Mouse (Mus musculus) Patski (cell line): ENCODE measurements around the gene Tubg1. TPM values are rescaled to one million over a fixed set of nuclear protein-coding genes. Genes with fewer than 3 reads are reported as not detected.

Experiments used
- ATAC-seq: fragments of 100-300 bp; one replicate; pipeline ENCODE4 v1.8.0; 2021
- CTCF ChIA-PET: fragments of 350-600 bp; sonication (Branson Sonifier 250); formaldehyde crosslinking; loops from one replicate; lab custom pipeline; 2022; ENCODE audit warnings: inconsistent platforms; lab: Charles Lee
- POLR2A ChIA-PET: fragments of 350-600 bp; sonication (Branson Sonifier 250); formaldehyde crosslinking; loops from one replicate; lab custom pipeline; 2022; ENCODE audit warnings: antibody characterized with exemption, inconsistent platforms; lab: Charles Lee
- DNase-seq: peaks from one replicate; pipeline ENCODE4 v3.0.0-alpha.2; 2011; ENCODE audit warnings: low read depth, low spot score
- H3K27me3 ChIP-seq: fragments of 371-371 bp; one replicate; pipeline ENCODE4 v1.5.1; 2021
- CTCF ChIP-seq: fragments of 100-300 bp; IDR thresholded peaks from one replicate; pipeline ENCODE4 v1.5.1; 2021
- in situ Hi-C: fragments of 300-500 bp; cut with MboI; formaldehyde crosslinking; loops from 3 replicates; pipeline ENCODE4 v1.11.1; 2018; ENCODE audit warnings: low pct_unique_long_range_greater_than_20kb, mixed read lengths
- polyA plus RNA-seq: library from polyadenylated mRNA; unstranded; gene quantifications from one replicate; pipeline ENCODE4 v1.2.3, GENCODE M21; 2021

The Tubg1 gene
- polyA plus RNA-seq, 1 experiment from 2014 or later: 70.2 TPM

DNA sequence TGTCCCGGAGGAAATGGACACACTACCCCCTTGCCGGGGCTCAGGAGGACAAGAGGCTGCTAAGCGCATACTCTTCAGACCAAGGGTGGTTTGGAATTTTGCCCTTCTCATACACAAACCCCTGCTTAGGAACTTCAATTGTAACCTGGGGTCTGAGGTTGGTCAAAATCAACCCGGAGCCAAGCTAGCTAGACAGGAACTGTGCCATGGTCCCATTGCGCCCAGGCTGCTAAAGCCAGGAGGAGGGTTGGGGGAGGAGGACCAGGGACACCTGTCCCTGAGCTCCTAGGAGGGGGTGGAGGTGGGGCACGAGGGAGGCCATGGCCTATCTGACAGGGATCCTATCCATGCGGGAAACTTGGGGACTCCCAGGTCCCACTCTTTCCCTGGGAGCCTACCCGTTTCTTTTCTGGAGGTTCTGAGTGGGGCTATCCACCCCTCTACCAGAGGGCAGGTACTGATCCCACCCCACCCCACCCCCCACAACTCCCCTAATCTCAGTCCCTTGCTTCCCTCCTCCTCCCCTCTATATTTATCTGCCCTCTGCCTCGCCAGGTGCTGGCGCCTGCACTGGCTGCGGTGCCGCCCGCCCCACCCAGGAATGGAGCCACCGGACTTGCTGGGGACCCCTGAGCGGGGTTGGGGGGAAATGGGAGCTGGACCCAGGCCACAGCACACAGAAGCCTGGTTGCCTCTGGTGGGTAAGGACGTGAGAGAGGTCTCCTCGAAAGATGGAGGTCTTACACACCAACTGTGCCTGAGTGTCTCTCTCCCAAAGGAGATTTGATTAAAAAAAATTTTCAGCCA, 49.8 kb downstream of the Tubg1 start:
- H3K27me3 ChIP-seq: no peaks in the 10 kb centered on the region
- POLR2A ChIA-PET: interaction anchor here (1.0 to 5.7 kb wide), 3 partner anchors 28 to 51 kb away, joined by 4 to 31 read pairs (median 4); no protein-coding TSS in a partner anchor
- TF ChIP-seq CTCF: no peak
- DNase-seq (no peak), ATAC-seq (no peak)
- CTCF ChIA-PET: interaction anchor here (1.0 kb wide), 1 partner anchor 17 kb away, joined by 3 read pairs; no protein-coding TSS in a partner anchor
- in situ Hi-C loops: loop anchor here (5.0 to 10.0 kb wide), 2 partner anchors 87 to 195 kb away; partner anchors contain the start of genes Cavin1 and Coasy

GRCm38 (mm10) chr11:101170354-101170810, 50.6 kb downstream of the Tubg1 start, which contains the start of gene Cntnap1:
Gene Cntnap1, plus strand, starts transcription at chr11:101170523.
- no peaks in the 10 kb centered on the region for H3K27me3 ChIP-seq
- POLR2A ChIA-PET: interaction anchor here (1.0 to 5.7 kb wide), 5 partner anchors 21 to 75 kb away, joined by 3 to 31 read pairs (median 5); partner anchors contain the start of gene Psmc3ip
- in situ Hi-C loops: loop anchor here (5.0 to 10.0 kb wide), 2 partner anchors 88 to 196 kb away; partner anchors contain the start of genes Cavin1 and Coasy
- ATAC-seq (peak; percentile 14), DNase-seq (no peak)
- CTCF ChIA-PET: interaction anchor here (1.0 to 1.6 kb wide), 5 partner anchors 18 to 99 kb away, joined by 3 to 4 read pairs (median 3); no protein-coding TSS in a partner anchor
- TF ChIP-seq CTCF: no peak

GRCm38 (mm10) chr11:101170811-101171610, 51.3 kb downstream of the Tubg1 start, which contains the start of gene Plekhh3:
Gene Plekhh3, minus strand, starts transcription at chr11:101171351.
- ATAC-seq (peak; percentile 66), DNase-seq (peak; percentile 94)
- ChIA-PET POLR2A (interaction anchor here (0.8 to 5.7 kb wide), 6 partner anchors 22 to 76 kb away, joined by 3 to 31 read pairs (median 5); partner anchors contain the start of gene Psmc3ip), CTCF (interaction anchor here (1.0 to 2.2 kb wide), 10 partner anchors 11 to 103 kb away, joined by 3 to 7 read pairs (median 3); partner anchors contain the start of genes Coasy and Psmc3ip)
- no peak for TF ChIP-seq CTCF
- H3K27me3 ChIP-seq: no peaks in the 10 kb centered on the region
- in situ Hi-C loops: loop anchor here (5.0 to 10.0 kb wide), 2 partner anchors 89 to 196 kb away; partner anchors contain the start of genes Cavin1 and Coasy

DNA sequence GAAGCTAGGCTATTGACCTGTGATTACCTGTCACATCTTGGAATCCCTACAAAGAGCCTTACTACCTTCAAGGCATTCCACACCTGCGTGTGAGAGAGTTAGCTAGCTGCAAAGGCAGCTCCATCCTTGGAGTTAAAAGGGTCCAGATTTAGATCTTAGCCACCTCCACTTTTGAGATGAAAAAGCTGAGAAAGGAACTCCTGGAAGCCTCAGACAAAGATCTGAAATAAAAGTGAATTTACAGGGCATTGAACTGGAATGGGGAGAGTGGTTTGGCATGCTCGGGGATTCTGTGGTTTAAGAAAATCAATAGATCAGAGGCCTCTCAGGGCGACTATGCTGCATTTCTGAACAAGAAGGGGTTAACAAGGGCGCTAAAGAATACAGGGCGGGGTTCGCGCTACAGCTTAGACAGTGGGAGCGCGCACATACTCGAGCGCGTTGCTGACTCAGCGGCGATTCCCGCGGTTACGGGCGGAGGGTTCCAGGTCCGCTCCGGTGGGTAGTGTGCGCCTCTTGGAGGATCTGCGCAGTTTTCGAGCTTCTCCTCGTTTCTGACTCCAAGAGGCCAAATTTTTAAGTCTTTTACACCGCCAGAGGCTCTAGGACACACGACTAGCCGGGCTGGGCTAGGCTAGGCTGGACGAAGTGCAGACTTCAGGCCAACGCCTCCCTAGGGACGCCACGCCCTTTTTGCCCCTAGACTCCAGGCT, 52.1 kb downstream of the Tubg1 start:
- in situ Hi-C loops: loop anchor here (5.0 to 10.0 kb wide), 2 partner anchors 90 to 197 kb away; partner anchors contain the start of genes Cavin1 and Coasy
- no peak for TF ChIP-seq CTCF
- no peaks in the 10 kb centered on the region for H3K27me3 ChIP-seq
- no peak for ATAC-seq
- ChIA-PET POLR2A (interaction anchor here (0.8 to 5.7 kb wide), 7 partner anchors 23 to 102 kb away, joined by 3 to 31 read pairs (median 5); partner anchors contain the start of gene Naglu), CTCF (interaction anchor here (1.2 to 2.2 kb wide), 10 partner anchors 10 to 104 kb away, joined by 3 to 7 read pairs (median 3); partner anchors contain the start of genes Coasy and Psmc3ip)
- peak; percentile 41 for DNase-seq

- ChIA-PET POLR2A (interaction anchor here (1.2 to 2.7 kb wide), 3 partner anchors 54 to 103 kb away, joined by 5 to 8 read pairs (median 8); partner anchors contain the start of gene Naglu), CTCF (interaction anchor here (1.0 to 2.2 kb wide), 6 partner anchors 9 to 104 kb away, joined by 3 to 7 read pairs (median 4); partner anchors contain the start of gene Coasy)
- in situ Hi-C loops: loop anchor here (5.0 to 10.0 kb wide), 2 partner anchors 90 to 198 kb away; partner anchors contain the start of genes Cavin1 and Coasy
- no peaks in the 10 kb centered on the region for H3K27me3 ChIP-seq
- DNase-seq: no peak
- no peak for ATAC-seq
- TF ChIP-seq CTCF: no peak
Measured at GRCm38 (mm10) chr11:101172434-101172815, 52.7 kb downstream of the Tubg1 start.

DNA sequence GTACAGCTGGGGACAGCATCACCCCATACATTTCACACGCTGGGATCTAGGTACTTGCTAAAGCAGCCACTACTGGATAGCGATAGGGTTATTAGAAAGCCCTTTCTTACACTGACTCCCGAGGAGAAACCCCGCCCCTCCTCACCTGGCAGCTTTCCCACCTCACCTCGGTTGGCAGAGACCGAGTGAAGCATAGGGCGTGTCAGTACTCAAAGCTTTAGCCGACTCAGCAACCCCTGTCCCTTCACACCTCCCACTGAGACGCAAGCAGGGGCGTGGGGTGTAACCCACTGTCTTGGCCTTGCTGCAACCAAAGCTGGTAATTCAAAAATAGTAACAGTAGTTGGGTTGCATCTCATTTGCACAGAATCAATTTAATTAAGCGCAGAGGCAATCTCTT, 53.4 kb downstream of the Tubg1 start:
- no peak for TF ChIP-seq CTCF
- CTCF ChIA-PET: interaction anchor here (0.8 to 2.2 kb wide), 5 partner anchors 9 to 91 kb away, joined by 3 to 7 read pairs (median 3); partner anchors contain the start of gene Coasy
- DNase-seq (no peak), ATAC-seq (no peak)
- no peaks in the 10 kb centered on the region for H3K27me3 ChIP-seq
- in situ Hi-C loops: loop anchor here (5.0 to 10.0 kb wide), 2 partner anchors 91 to 198 kb away; partner anchors contain the start of genes Cavin1 and Coasy
- POLR2A ChIA-PET: interaction anchor here (1.0 to 2.7 kb wide), 4 partner anchors 34 to 103 kb away, joined by 3 to 8 read pairs (median 6); partner anchors contain the start of gene Naglu

DNA sequence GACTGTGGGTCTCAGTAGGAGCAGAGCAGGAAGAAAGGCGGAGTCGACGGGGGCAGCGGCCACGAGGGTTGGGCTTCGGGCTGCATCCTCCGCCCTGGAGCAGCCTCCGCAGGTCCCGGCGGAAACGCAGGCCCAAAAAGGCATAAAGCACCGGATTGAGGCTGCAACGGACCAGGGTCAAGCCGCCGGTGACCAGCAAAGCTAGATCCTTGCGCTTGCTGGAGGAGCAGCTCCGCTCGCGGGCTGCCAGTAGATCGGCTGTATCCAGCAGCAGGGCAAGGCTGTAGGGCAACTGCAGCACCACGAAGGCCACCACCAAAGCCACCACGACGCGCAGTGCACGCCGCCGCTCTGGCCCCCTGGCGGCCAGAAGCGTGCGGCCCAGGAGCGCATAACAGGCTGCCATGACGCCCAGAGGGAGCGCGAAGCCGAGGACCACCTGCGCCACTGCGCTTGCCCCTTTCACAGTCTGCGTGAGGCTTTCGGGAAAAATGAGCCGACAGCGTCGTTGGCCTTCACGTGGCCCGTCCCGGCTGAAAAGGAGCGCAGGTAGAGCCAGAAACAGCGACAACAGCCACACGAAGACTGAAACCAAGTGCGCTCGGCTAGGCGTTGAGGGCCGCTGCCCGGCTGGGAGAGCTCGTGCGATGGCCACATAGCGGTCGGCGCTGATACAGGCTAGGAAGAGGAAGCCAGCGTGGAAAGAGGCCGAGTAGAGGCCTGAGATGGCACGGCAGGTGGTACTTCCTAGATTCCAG, 54.1 kb downstream of the Tubg1 start:
- in situ Hi-C loops: loop anchor here (5.0 to 10.0 kb wide), 2 partner anchors 92 to 199 kb away; partner anchors contain the start of genes Cavin1 and Coasy
- ATAC-seq (no peak), DNase-seq (no peak)
- no peaks in the 10 kb centered on the region for H3K27me3 ChIP-seq
- no peak for TF ChIP-seq CTCF
- ChIA-PET POLR2A (interaction anchor here (1.0 to 2.7 kb wide), 3 partner anchors 35 to 104 kb away, joined by 3 to 8 read pairs (median 8); partner anchors contain the start of gene Naglu), CTCF (interaction anchor here (0.8 to 1.6 kb wide), 4 partner anchors 8 to 55 kb away, joined by 3 read pairs; no protein-coding TSS in a partner anchor)

- no peak for ATAC-seq
- no peak for DNase-seq
- in situ Hi-C loops: loop anchor here (5.0 to 10.0 kb wide), 2 partner anchors 92 to 200 kb away; partner anchors contain the start of genes Cavin1 and Coasy
- H3K27me3 ChIP-seq: no peaks in the 10 kb centered on the region
- CTCF ChIA-PET: interaction anchor here (1.0 to 1.7 kb wide), 5 partner anchors 10 to 80 kb away, joined by 3 to 5 read pairs (median 3); partner anchors contain the start of genes Retreg3 and Tubg1
- POLR2A ChIA-PET: interaction anchor here (2.7 kb wide), 1 partner anchor 105 kb away, joined by 8 read pairs; the partner anchor contains the start of gene Naglu
- TF ChIP-seq CTCF: no peak
Measured at GRCm38 (mm10) chr11:101174389-101174745, 54.6 kb downstream of the Tubg1 start.
